Mouse (Mus musculus) skeletal muscle tissue, adult 2 months (tissue): ENCODE results near the gene Capn2.

Experiments used
- DNase-seq: peaks from one replicate; pipeline ENCODE4 v3.0.0-alpha.2; 2012; ENCODE audit warnings: low read depth, low spot score

Gene Capn2

GRCm38 (mm10) chr1:182501815-182502405, 15.5 kb downstream of the Capn2 start:
- DNase-seq, result peak; percentile 76

- no peak for DNase-seq
Observed at GRCm38 (mm10) chr1:182500843-182501242, 16.6 kb downstream of the Capn2 start.

- no peak for DNase-seq
Observed at GRCm38 (mm10) chr1:182500224-182500623, 17.2 kb downstream of the Capn2 start.

- DNase-seq, result no peak
Observed at GRCm38 (mm10) chr1:182499443-182500089, 17.8 kb downstream of the Capn2 start.

GRCm38 (mm10) chr1:182497736-182498135, 19.7 kb downstream of the Capn2 start:
- no peak for DNase-seq

GRCm38 (mm10) chr1:182496685-182497084, 20.7 kb downstream of the Capn2 start:
- no peak for DNase-seq

- no peak for DNase-seq
Observed at GRCm38 (mm10) chr1:182494285-182495145, 22.9 kb downstream of the Capn2 start.

- DNase-seq, result no peak
Observed at GRCm38 (mm10) chr1:182491839-182492238, 25.6 kb downstream of the Capn2 start.

- DNase-seq, result no peak
Observed at GRCm38 (mm10) chr1:182490568-182490967, 26.8 kb downstream of the Capn2 start.

- DNase-seq, result peak; percentile 95
Observed at GRCm38 (mm10) chr1:182489803-182490452, 27.5 kb downstream of the Capn2 start.

- DNase-seq, result no peak
Observed at GRCm38 (mm10) chr1:182488503-182488902, 28.9 kb downstream of the Capn2 start.

GRCm38 (mm10) chr1:182483910-182484274, 33.5 kb downstream of the Capn2 start:
- peak; percentile 85 for DNase-seq

- no peak for DNase-seq
Observed at GRCm38 (mm10) chr1:182482991-182483909, 34.2 kb downstream of the Capn2 start.

- no peak for DNase-seq
Observed at GRCm38 (mm10) chr1:182481646-182482295, 35.6 kb downstream of the Capn2 start.

- no peak for DNase-seq
Observed at GRCm38 (mm10) chr1:182481138-182481537, 36.3 kb downstream of the Capn2 start.

GRCm38 (mm10) chr1:182478935-182479334, 38.5 kb downstream of the Capn2 start:
- no peak for DNase-seq

- no peak for DNase-seq
Observed at GRCm38 (mm10) chr1:182475005-182475796, 42.2 kb downstream of the Capn2 start.

- DNase-seq, result no peak
Observed at GRCm38 (mm10) chr1:182465978-182466377, 51.4 kb downstream of the Capn2 start.

- DNase-seq, result no peak
Observed at GRCm38 (mm10) chr1:182465309-182465708, 52.1 kb downstream of the Capn2 start.

GRCm38 (mm10) chr1:182461813-182462212, 55.6 kb downstream of the Capn2 start:
- peak; percentile 19 for DNase-seq
